Mouse (Mus musculus) liver, embryonic 13.5 days (tissue): ENCODE data around the gene Vgll4. TPM values are rescaled to one million over a fixed set of nuclear protein-coding genes. Genes with fewer than 3 reads are reported as not detected.
A peak's percentile ranks its signal among the peaks of the same experiment; 100 is the strongest.

Experiments
- ATAC-seq: fragments of 200-750 bp; cut with Nextera tagmentation; 2 replicates; pipeline ENCODE4 v1.8.0; 2017; ENCODE audit warnings: low read depth, mild to moderate bottlenecking, moderate number of reproducible peaks, moderate library complexity
- DNase-seq: peaks from one replicate; pipeline ENCODE4 v3.0.0; 2022
- H3K27ac ChIP-seq: fragments of 300-500 bp; sonication (generic); 2 replicates; pipeline ENCODE4 v1.5.1; 2015; ENCODE audit warnings: moderate library complexity, mild to moderate bottlenecking, inconsistent platforms
- H3K27me3 ChIP-seq: fragments of 300-500 bp; sonication (generic); 2 replicates; pipeline ENCODE4 v1.6.1; 2015; ENCODE audit warnings: mild to moderate bottlenecking, inconsistent platforms
- H3K36me3 ChIP-seq: fragments of 300-500 bp; sonication (generic); 2 replicates; pipeline ENCODE4 v1.6.1; 2015; ENCODE audit warnings: mild to moderate bottlenecking, inconsistent platforms
- H3K4me1 ChIP-seq: fragments of 300-500 bp; sonication (generic); replicated peaks from 2 replicates; pipeline ENCODE4 v1.6.1; 2015; ENCODE audit warnings: inconsistent platforms
- H3K4me2 ChIP-seq: fragments of 300-500 bp; sonication (generic); 2 replicates; pipeline ENCODE4 v1.6.1; 2015; ENCODE audit warnings: inconsistent platforms, mild to moderate bottlenecking, moderate library complexity
- H3K4me3 ChIP-seq: fragments of 300-500 bp; sonication (generic); replicated peaks from 2 replicates; pipeline ENCODE4 v1.5.1; 2015; ENCODE audit warnings: mild to moderate bottlenecking, inconsistent platforms
- H3K9ac ChIP-seq: fragments of 300-500 bp; sonication (generic); 2 replicates; pipeline ENCODE4 v1.6.1; 2015; ENCODE audit warnings: mild to moderate bottlenecking, inconsistent platforms
- H3K9me3 ChIP-seq: fragments of 300-500 bp; sonication (generic); replicated peaks from 2 replicates; pipeline ENCODE4 v1.6.1; 2016; ENCODE audit warnings: inconsistent platforms
- WGBS: fragments of 180-500 bp; shearing (Covaris S2); methylation state at CpG from one replicate; pipeline ENCODE4 v1.1.7; 2015; ENCODE audit not compliant: insufficient replicate concordance; 5-methylcytosine and 5-hydroxymethylcytosine counted together
- polyA plus RNA-seq: library from polyadenylated mRNA; unstranded; fragments of >200 nt; fragmentation: Nextera tagmentation; extraction: Ambion mirVana; gene quantifications from 2 replicates; pipeline ENCODE4 v1.2.1, GENCODE M21; 2015

Vgll4 gene
- polyA plus RNA-seq, 1 experiment from 2014 or later = 13.9 TPM

DNA sequence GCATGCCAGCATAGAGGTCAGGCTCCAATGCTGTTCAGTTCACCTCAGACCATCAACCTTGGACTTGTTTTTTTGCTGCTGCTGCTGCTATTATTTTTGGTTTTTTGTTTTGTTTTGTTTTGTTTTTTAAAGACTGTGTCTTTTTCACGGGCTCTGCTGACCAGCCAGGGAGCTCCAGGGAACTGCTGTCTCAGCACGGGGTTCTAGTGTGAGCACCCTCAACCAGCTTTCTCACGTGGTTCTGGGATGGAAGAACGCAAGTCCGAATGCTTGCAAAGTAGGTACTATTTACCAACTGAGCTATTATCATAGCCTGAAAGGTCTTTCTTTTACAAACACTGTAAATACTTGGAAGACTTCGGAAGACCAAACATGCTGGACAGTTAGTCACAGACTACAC, 93.2 kb downstream of the Vgll4 start:
- no peak for ATAC-seq
- no peak overlapping the region for H3K4me3 ChIP-seq
- DNase-seq = no peak
- no peak overlapping the region for H3K9ac ChIP-seq
- WGBS = 67% methylated on average over 6 of the region's 6 CpGs
- H3K9me3 ChIP-seq = no peaks in the 10 kb centered on the region
- H3K27ac ChIP-seq = peak overlapping the region; percentile 90
- 0 out of 2 replicates have a peak, but pooled peaks cover under 1% of the 10 kb centered on the region for H3K36me3 ChIP-seq
- H3K27me3 ChIP-seq = no peaks in the 10 kb centered on the region
- peaks cover 93% of the 10 kb centered on the region for H3K4me1 ChIP-seq
- no peak overlapping the region for H3K4me2 ChIP-seq

DNA sequence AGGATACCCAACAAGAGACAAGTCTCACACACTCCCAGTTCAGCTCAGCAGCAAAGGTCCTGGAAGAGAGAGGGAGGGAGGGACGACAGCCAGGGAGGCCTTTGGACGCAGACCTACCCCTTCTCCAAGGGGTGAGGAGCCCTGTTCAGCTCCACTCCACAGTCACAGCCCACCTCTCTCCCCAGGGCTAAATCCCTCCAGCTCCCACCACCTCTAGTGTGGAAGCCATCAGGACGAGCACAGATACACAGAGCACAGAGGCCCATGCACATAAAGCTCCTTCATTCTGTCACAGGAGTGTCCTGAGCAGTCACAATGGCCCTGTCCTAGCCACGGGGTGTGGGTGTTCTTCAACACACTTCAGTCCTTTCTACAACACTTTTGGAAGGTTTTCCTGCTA, 93.8 kb downstream of the Vgll4 start:
- H3K4me2 ChIP-seq = peak overlapping the region; percentile 85; the same call in 1 of the 2 replicates
- no peak overlapping the region for H3K4me3 ChIP-seq
- peaks cover 88% of the 10 kb centered on the region for H3K4me1 ChIP-seq
- H3K9me3 ChIP-seq = no peaks in the 10 kb centered on the region
- no peak for ATAC-seq
- peak overlapping the region; percentile 90 for H3K27ac ChIP-seq
- 45% methylated on average over 4 of the region's 4 CpGs for WGBS
- no peaks in the 10 kb centered on the region for H3K27me3 ChIP-seq
- DNase-seq = no peak
- H3K9ac ChIP-seq = no peak overlapping the region
- H3K36me3 ChIP-seq = peaks cover 5% of the 10 kb centered on the region; the same call in 1 of the 2 replicates

DNA sequence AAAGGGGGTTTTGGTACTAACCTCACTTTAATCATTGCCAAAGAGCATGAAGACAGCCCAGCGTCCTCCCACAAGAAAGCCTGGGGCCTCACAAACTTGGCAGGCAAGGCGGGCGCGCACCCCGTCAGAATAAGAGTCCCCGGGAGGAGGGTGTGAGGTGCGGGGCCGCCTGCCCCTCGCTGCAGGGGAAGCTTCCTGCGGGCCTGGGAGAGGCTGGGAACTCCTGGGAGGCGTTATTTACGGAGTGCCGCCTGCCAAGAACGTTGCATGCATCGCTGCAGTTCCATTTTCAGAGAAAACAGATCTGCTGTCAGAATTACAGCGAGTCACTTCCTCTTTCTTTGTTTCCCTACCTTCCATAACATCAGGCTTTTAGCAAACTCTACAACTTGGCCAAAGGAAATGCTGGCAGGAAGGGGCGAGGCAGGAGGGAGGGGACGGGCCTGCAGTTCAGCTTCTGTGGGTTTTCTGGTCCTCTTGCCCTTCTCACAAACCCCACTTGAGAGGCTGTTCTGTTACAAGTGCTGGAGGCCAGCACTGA, 94.7 kb downstream of the Vgll4 start:
- peak overlapping the region; percentile 85 for H3K4me2 ChIP-seq
- no peaks in the 10 kb centered on the region for H3K27me3 ChIP-seq
- H3K9me3 ChIP-seq = no peaks in the 10 kb centered on the region
- H3K9ac ChIP-seq = peak overlapping the region; percentile 77
- peak overlapping the region; percentile 64 for H3K4me3 ChIP-seq
- H3K4me1 ChIP-seq = peaks cover 84% of the 10 kb centered on the region
- H3K36me3 ChIP-seq = peaks cover 7% of the 10 kb centered on the region; the same call in 1 of the 2 replicates
- peak; percentile 78 for DNase-seq
- H3K27ac ChIP-seq = peak overlapping the region; percentile 90
- ATAC-seq = peak; percentile 84
- WGBS = under 1% methylated on average over 18 of the region's 18 CpGs

DNA sequence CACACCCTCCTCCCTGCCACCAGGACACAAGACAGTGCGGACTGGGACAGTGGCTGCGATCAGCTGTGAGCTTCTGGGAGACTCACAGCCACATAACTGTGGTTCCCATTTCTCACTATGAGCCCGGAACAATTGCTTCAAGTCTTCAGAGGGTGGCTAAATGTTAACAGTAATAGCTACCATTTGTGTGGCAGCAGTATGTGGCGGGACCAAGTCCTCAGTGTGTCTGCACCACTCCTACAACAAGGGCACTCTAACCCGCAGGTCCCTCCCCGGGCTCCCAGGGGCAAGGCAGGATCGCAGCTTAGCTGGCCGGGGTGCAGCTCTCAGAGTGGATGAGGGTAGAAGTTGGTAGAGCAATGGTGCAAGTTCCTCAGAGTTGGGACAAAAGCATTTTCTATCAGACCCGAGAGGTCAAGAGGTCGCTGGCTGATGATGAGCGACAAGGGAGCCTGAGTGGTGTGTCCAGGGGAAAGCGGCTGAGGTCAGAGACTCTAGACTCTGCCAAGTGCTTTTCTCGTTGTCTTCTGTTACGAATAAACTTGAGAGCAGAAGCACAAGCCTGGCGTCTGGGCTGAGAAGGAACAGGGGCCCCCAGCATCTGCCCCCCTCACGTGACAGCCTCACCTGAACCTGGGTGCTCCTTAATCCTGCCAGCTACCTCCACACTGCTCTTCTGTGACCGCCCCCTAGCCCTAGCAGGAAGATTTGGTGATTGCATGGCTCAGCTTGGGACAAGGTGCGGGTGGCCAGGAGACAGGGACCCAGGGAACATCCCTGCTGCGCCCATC, 95.5 kb downstream of the Vgll4 start:
- Histone ChIP-seq H3K4me3 (peak overlapping the region; percentile 64), H3K9me3 (no peaks in the 10 kb centered on the region), H3K27ac (peak overlapping the region; percentile 90), H3K36me3 (peaks cover 7% of the 10 kb centered on the region; the same call in 1 of the 2 replicates), H3K4me2 (peak overlapping the region; percentile 85), H3K4me1 (peaks cover 82% of the 10 kb centered on the region), H3K9ac (peak overlapping the region; percentile 77), H3K27me3 (no peaks in the 10 kb centered on the region)
- ATAC-seq (peak; percentile 58), DNase-seq (peak; percentile 26)
- WGBS = 10% methylated on average over 19 of the region's 19 CpGs

DNA sequence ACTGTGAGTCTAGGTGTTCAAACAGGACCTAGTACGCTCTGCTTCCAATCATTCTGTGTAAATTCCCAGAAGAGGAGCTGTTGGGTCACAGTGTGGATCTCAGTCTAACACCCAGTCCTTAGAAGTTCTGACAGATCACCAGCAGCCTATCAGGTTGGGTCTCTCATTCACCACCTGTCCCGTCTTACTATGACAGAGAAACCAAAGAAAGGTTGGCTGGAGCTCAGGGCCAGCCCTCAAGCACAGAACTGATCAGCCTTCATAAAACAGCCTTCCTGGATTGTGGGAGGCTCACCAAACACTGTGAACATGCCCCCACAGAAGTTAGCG, 96.0 kb downstream of the Vgll4 start:
- Histone ChIP-seq H3K9ac (peak overlapping the region; percentile 77), H3K4me2 (peak overlapping the region; percentile 85), H3K4me3 (peak overlapping the region; percentile 64), H3K4me1 (peaks cover 82% of the 10 kb centered on the region), H3K27ac (peak overlapping the region; percentile 90), H3K27me3 (no peaks in the 10 kb centered on the region), H3K36me3 (peaks cover 7% of the 10 kb centered on the region; the same call in 1 of the 2 replicates), H3K9me3 (no peaks in the 10 kb centered on the region)
- no peak for ATAC-seq
- no peak for DNase-seq
- WGBS = 55% methylated on average over 3 of the region's 3 CpGs

DNA sequence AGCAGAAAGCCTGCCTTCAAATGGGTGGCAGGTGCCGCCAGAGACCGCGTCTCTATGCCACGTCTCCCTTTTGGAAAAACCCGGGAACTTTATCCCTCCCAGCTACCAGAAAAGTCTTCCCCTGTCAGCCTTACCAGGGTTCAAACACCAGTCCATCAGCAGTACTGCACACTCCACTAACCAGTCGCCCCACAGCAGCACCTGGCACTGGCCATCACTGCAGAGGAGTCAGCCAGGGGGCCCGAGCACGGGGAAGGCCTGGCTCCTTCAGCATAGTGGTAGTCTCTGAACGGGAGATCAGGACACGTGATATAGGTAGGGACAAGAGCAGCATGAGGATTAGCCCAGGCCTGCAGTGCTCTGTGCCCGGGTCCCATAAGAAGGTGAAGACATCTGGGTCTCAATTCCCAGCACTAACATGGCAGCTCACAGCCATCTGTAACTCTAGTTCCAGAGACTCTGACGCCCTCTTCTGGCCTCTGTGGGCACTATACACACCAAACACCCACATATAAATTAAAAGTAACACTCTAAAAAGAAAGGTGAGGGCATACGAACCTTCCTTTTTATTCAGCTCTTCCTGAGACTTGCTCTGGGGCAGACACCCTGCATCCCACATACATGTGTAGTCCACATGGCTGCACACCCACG, 98.7 kb downstream of the Vgll4 start:
- Histone ChIP-seq H3K27me3 (no peaks in the 10 kb centered on the region), H3K4me3 (no peak overlapping the region), H3K9me3 (no peaks in the 10 kb centered on the region), H3K27ac (no peak overlapping the region), H3K9ac (no peak overlapping the region), H3K4me2 (no peak overlapping the region), H3K4me1 (peaks cover 65% of the 10 kb centered on the region), H3K36me3 (peaks cover 7% of the 10 kb centered on the region; the same call in 1 of the 2 replicates)
- no peak for ATAC-seq
- no peak for DNase-seq
- WGBS = 79% methylated on average over 14 of the region's 14 CpGs

DNA sequence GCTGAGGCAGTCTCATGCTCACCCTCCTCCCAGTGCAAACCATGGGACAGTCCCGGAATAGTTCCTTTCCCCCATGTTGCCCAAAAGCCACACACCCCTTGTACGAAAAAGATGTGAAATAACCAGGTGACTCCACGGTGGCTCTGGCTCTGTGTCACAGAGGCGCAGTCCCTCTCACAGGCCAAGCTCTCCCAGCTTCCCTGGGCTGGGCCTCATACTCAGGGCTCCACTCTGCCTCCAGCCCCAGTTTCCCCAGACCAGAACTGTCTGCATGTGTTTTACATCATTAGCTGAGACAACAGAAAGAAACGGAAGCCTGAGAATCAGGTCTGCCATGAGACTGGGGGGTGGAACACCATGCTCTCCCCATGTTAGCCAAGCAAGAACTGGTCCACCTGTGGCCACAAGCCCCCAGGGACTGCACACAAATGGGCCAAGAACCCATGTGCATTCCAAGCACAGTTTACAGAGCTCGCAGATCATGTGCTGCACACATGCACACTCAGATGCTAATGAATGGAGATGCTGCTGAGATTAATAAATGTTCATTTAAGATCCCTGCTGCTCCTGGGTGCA, 100.2 kb downstream of the Vgll4 start:
- Histone ChIP-seq H3K36me3 (peaks cover 7% of the 10 kb centered on the region; the same call in 1 of the 2 replicates), H3K4me1 (peaks cover 51% of the 10 kb centered on the region), H3K27me3 (no peaks in the 10 kb centered on the region), H3K9me3 (no peaks in the 10 kb centered on the region), H3K27ac (no peak overlapping the region), H3K4me2 (no peak overlapping the region), H3K4me3 (no peak overlapping the region), H3K9ac (no peak overlapping the region)
- DNase-seq (no peak), ATAC-seq (no peak)
- 73% methylated on average over 6 of the region's 6 CpGs for WGBS

DNA sequence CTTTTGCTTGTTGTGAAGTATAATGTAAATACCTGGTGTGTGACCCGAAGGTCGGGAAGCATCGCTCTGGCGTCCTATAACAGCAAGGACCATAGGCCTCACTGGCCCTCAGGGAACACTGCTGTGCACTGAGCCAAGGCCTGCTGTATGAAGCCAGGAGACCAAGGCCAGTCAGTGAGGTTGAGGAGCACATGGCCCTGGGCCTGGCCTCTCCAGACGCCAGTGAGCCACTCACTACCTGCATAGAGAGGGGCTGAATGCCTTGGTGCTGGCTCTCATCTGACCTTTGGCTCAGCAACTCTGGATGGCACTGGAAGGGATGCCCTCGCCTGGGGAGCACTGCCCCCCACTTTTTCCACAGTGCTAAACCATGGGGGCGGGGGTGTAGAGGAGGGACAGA, 101.1 kb downstream of the Vgll4 start:
- H3K36me3 ChIP-seq = peaks cover 16% of the 10 kb centered on the region; the same call in 1 of the 2 replicates
- ATAC-seq = no peak
- H3K9me3 ChIP-seq = no peaks in the 10 kb centered on the region
- no peak overlapping the region for H3K4me3 ChIP-seq
- H3K4me2 ChIP-seq = no peak overlapping the region
- H3K4me1 ChIP-seq = peaks cover 43% of the 10 kb centered on the region
- no peak overlapping the region for H3K9ac ChIP-seq
- WGBS = 75% methylated on average over 7 of the region's 7 CpGs
- no peak overlapping the region for H3K27ac ChIP-seq
- H3K27me3 ChIP-seq = no peaks in the 10 kb centered on the region
- no peak for DNase-seq

DNA sequence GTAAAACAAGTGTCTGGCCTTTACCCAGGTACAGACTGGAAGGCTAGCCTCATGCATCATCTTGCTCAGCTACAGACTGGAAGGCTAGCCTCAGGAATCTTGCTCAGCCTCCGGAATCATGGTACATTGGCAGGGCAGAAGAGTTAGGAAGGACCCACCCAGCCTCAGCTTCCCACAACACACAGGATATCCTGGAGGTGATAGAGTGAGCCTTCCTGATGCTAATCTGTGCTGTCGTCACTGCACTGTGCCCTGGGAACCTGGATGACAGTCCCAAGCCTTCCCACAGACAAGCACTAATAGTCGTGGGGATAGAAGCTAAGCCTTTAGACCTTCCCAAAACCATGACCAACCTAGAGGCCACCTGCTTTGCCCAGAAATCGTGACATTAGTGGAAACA, 103.2 kb downstream of the Vgll4 start:
- Histone ChIP-seq H3K36me3 (peaks cover 36% of the 10 kb centered on the region), H3K27ac (no peak overlapping the region), H3K4me1 (peaks cover 39% of the 10 kb centered on the region), H3K4me2 (no peak overlapping the region), H3K9me3 (no peaks in the 10 kb centered on the region), H3K9ac (no peak overlapping the region), H3K27me3 (no peaks in the 10 kb centered on the region), H3K4me3 (no peak overlapping the region)
- 47% methylated on average over 4 of the region's 4 CpGs for WGBS
- ATAC-seq = no peak
- no peak for DNase-seq

DNA sequence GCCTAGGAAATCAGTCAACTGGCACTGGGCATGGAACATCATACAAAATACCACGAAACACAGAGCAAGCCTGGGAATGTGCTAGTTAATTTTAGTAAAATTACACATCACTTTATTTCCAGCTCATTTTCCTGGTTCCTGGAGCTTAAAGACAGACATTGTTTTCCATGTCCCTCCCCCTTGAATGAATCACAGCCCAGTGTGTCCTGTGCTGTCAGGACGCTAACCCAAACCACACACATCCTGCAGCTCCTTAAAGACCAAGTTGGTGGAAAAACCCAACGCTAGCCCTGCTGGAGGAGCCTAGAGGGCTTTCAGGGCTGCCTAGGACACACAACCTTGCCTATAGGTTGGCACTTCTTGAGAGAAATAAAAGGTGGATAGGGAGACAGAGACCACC, 103.7 kb downstream of the Vgll4 start:
- H3K27me3 ChIP-seq = no peaks in the 10 kb centered on the region
- H3K4me2 ChIP-seq = no peak overlapping the region
- DNase-seq (no peak), ATAC-seq (no peak)
- peaks cover 36% of the 10 kb centered on the region for H3K36me3 ChIP-seq
- 62% methylated on average over 3 of the region's 3 CpGs for WGBS
- peaks cover 39% of the 10 kb centered on the region for H3K4me1 ChIP-seq
- H3K9me3 ChIP-seq = no peaks in the 10 kb centered on the region
- H3K27ac ChIP-seq = no peak overlapping the region
- H3K9ac ChIP-seq = no peak overlapping the region
- no peak overlapping the region for H3K4me3 ChIP-seq

DNA sequence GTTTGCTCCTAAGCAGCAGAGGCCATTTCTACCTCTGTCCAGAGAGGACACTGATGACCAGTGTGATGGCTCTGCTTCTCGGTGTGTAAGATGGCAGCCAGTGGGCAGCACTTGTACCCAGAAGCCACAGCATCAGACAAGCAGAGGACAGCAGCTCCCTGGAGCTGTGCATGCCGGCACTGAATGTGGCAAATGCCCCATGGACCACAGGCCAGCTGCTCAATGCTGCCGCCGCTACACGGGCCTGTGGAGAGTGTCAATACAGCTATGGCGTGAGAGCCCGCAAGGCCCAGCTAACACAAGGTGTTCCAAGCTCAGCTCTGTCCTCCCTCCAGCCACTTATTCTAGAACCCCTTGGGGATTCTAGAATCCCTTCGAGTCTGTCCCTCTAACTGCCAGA, 105.4 kb downstream of the Vgll4 start:
- Histone ChIP-seq H3K9me3 (no peaks in the 10 kb centered on the region), H3K27me3 (no peaks in the 10 kb centered on the region), H3K27ac (no peak overlapping the region), H3K4me3 (no peak overlapping the region), H3K36me3 (peaks cover 46% of the 10 kb centered on the region), H3K4me2 (no peak overlapping the region), H3K4me1 (peaks cover 29% of the 10 kb centered on the region), H3K9ac (no peak overlapping the region)
- DNase-seq (no peak), ATAC-seq (no peak)
- WGBS = 84% methylated on average over 8 of the region's 8 CpGs
